Mouse (Mus musculus) liver, adult 2 months (tissue): ENCODE measurements around the gene Ssxb3. TPM values are rescaled to one million over a fixed set of nuclear protein-coding genes. Genes with fewer than 3 reads are reported as not detected.
"Not testable (repeated sequence)": the region's sequence is repeated elsewhere in the genome, so short reads cannot be mapped to it uniquely, and the experiment has no call there.

Experiments
- DNase-seq: peaks from one replicate; pipeline ENCODE4 v3.0.0-alpha.2; 2011; ENCODE audit warnings: low read depth, low spot score; ENCODE audit errors: extremely low read depth
- H3K27ac ChIP-seq: fragments of 200-500 bp; replicated peaks from 2 replicates; pipeline ENCODE4 v1.5.1; 2012; ENCODE audit warnings: low read depth, mild to moderate bottlenecking, control low read depth, inconsistent platforms, low read length; ENCODE audit not compliant: insufficient read depth
- H3K27me3 ChIP-seq: fragments of 200-500 bp; 2 replicates; pipeline ENCODE4 v1.6.1; 2012; ENCODE audit warnings: mild to moderate bottlenecking, moderate library complexity, low read length, inconsistent platforms; ENCODE audit not compliant: control insufficient read depth, insufficient read depth
- H3K36me3 ChIP-seq: fragments of 200-500 bp; 2 replicates; pipeline ENCODE4 v1.6.1; 2012; ENCODE audit warnings: low read length, inconsistent platforms; ENCODE audit not compliant: control insufficient read depth, insufficient read depth
- H3K4me1 ChIP-seq: fragments of 200-500 bp; 2 replicates; pipeline ENCODE4 v1.6.1; 2011; ENCODE audit warnings: low read length; ENCODE audit not compliant: control insufficient read depth, insufficient read depth
- H3K4me3 ChIP-seq: fragments of 200-500 bp; 2 replicates; pipeline ENCODE4 v1.5.1; 2011; ENCODE audit warnings: low read depth, mild to moderate bottlenecking, control low read depth, low read length, moderate library complexity; ENCODE audit not compliant: insufficient read depth
- H3K79me2 ChIP-seq: fragments of 200-500 bp; 2 replicates; pipeline ENCODE4 v1.6.1; 2012; ENCODE audit warnings: inconsistent platforms, mild to moderate bottlenecking, low read length, moderate library complexity; ENCODE audit not compliant: control insufficient read depth, insufficient read depth
- H3K9ac ChIP-seq: fragments of 200-500 bp; 2 replicates; pipeline ENCODE4 v1.6.1; 2012; ENCODE audit warnings: low read depth, mild to moderate bottlenecking, control low read depth, inconsistent platforms, low read length
- WGBS: fragments of 180-500 bp; shearing (Covaris S2); methylation state at CpG from one replicate; pipeline ENCODE4 v1.1.7; 2018; 5-methylcytosine and 5-hydroxymethylcytosine counted together
- polyA plus RNA-seq: library from polyadenylated mRNA; depleted of rRNA; stranded (reverse); fragments of >200 nt; gene quantifications from 2 replicates; pipeline ENCODE4 v1.2.3, GENCODE M21; 2012; rRNA removed
- total RNA-seq: library from RNA; depleted of rRNA; stranded (reverse); fragments of >200 nt; gene quantifications from 2 replicates; pipeline ENCODE4 v1.2.3, GENCODE M21; 2014; rRNA removed

The Ssxb3 gene
- total RNA-seq (not detected in 2 replicates), polyA plus RNA-seq (not detected in 2 replicates)

DNA sequence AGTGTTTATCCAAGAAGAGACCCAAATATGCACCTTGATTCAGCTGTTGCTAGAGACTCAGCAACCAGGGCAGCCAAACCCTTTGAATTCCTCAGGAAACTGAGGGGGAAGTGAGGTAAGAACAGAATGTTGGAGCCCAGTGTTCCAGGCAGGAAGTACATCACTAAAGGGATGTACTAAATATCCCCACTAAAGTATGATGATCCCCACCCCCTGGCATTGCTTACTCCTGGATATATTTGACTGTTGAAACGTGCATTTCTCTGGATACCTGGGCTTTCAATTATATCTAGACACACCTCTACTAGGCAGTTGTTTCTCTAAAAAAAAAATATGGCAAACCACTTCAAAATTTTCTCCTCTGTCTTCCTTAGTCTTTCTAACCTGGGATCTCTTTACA, at the start of gene Ssxb3:
Ssxb3 (minus strand) TSS at position 101 of the 400 bp plus-strand sequence.
- 20% methylated on average over 1 of the region's 1 CpGs for WGBS
- not testable (repeated sequence) for H3K79me2 ChIP-seq

DNA sequence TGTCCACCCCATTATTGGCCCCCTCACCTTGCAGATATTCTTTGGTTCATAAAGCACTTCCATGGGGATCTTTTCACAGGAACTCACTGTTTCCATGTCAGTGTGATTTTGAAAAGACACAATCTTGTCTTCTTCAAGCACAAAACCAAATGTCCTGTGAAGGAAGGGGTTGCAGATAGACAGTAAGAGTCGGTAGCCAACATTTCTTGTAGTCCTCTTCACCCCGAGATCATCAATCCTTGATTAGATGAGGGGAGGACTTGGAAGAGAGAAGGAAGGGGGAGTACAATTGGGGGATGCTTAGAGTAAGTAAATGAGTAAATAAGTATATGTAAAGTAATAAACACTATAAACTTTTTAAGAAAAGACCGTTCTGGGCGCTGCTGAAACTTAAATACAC, 43.5 kb downstream of the Ssxb3 start, which contains the start of gene Ssxb6:
Ssxb6 (minus strand) TSS at position 101 of the 400 bp plus-strand sequence.
- H3K4me1 ChIP-seq: not testable (repeated sequence)

More for the DNA sequence above, at the start of gene Ssxb3:
- not testable (repeated sequence) for H3K9ac ChIP-seq, H3K27me3 ChIP-seq, H3K27ac ChIP-seq, H3K36me3 ChIP-seq, H3K4me1 ChIP-seq, DNase-seq, H3K4me3 ChIP-seq

More for the DNA sequence above, 43.5 kb downstream of the Ssxb3 start, which contains the start of gene Ssxb6:
- H3K9ac ChIP-seq, H3K36me3 ChIP-seq, H3K27ac ChIP-seq, H3K4me3 ChIP-seq, H3K79me2 ChIP-seq, H3K27me3 ChIP-seq, DNase-seq: not testable (repeated sequence)
- WGBS: 67% methylated on average over 4 of the region's 4 CpGs

Other genes with a start within 250 kb of the Ssxb3 start
- gene Ssxb9, start 224.8 kb downstream of the Ssxb3 start, total RNA-seq: not detected in 2 replicates
- not detected in 2 replicates for gene Ssxb9, start 224.8 kb downstream of the Ssxb3 start, polyA plus RNA-seq
- not detected in 2 replicates for gene Ssxb1, start 178.5 kb downstream of the Ssxb3 start, total RNA-seq
- gene Ssxb1, start 178.5 kb downstream of the Ssxb3 start, polyA plus RNA-seq: not detected in 2 replicates
- gene Ssxb2, start 130.1 kb downstream of the Ssxb3 start, total RNA-seq: not detected in 2 replicates
- not detected in 2 replicates for gene Ssxb2, start 130.1 kb downstream of the Ssxb3 start, polyA plus RNA-seq
- gene Gm14459, start 66.9 kb downstream of the Ssxb3 start, total RNA-seq: not detected in 2 replicates
- not detected in 2 replicates for gene Gm14459, start 66.9 kb downstream of the Ssxb3 start, polyA plus RNA-seq
- gene Ssxb6, start 43.6 kb downstream of the Ssxb3 start, total RNA-seq: not detected in 2 replicates
- gene Ssxb6, start 43.6 kb downstream of the Ssxb3 start, polyA plus RNA-seq: not detected in 2 replicates
- not detected in 2 replicates for gene Ssxb8, start 99.0 kb upstream of the Ssxb3 start, total RNA-seq
- not detected in 2 replicates for gene Ssxb8, start 99.0 kb upstream of the Ssxb3 start, polyA plus RNA-seq
- gene Ssx9, start 156.6 kb upstream of the Ssxb3 start, total RNA-seq: not detected in 2 replicates
- gene Ssx9, start 156.6 kb upstream of the Ssxb3 start, polyA plus RNA-seq: not detected in 2 replicates
- gene Ssxb5, start 211.9 kb upstream of the Ssxb3 start, total RNA-seq: not detected in 2 replicates
- not detected in 2 replicates for gene Ssxb5, start 211.9 kb upstream of the Ssxb3 start, polyA plus RNA-seq